Mouse (Mus musculus) myocyte (in vitro differentiated cells): ENCODE results near the gene Ak1. TPM values are rescaled to one million over a fixed set of nuclear protein-coding genes. Genes with fewer than 3 reads are reported as not detected.

Experiments
- H3K27me3 ChIP-seq: one replicate; pipeline ENCODE4 v1.6.1; 2011; ENCODE audit not compliant: control insufficient read depth, insufficient read depth, insufficient read length
- H3K36me3 ChIP-seq: one replicate; pipeline ENCODE4 v1.6.1; 2011; ENCODE audit not compliant: control insufficient read depth, insufficient read depth
- H3K4me2 ChIP-seq: one replicate; pipeline ENCODE4 v1.6.1; 2011; ENCODE audit warnings: low read depth, control low read depth
- H3K4me3 ChIP-seq: one replicate; pipeline ENCODE4 v1.5.1; 2011; ENCODE audit warnings: mild to moderate bottlenecking, control low read depth, moderate library complexity
- H3K79me2 ChIP-seq: one replicate; pipeline ENCODE4 v1.6.1; 2011; ENCODE audit not compliant: control insufficient read depth, insufficient read depth
- H3ac ChIP-seq: one replicate; pipeline ENCODE4 v1.6.1; 2011; ENCODE audit not compliant: control insufficient read depth, insufficient read length
- CEBPB ChIP-seq: IDR thresholded peaks from 2 replicates; pipeline ENCODE4 v1.6.1; 2011; ENCODE audit warnings: mild to moderate bottlenecking, moderate library complexity; ENCODE audit not compliant: poor library complexity, insufficient read depth, severe bottlenecking
- E2F4 ChIP-seq: IDR thresholded peaks from one replicate; pipeline ENCODE4 v1.6.1; 2011; ENCODE audit warnings: mild to moderate bottlenecking, control low read depth, moderate library complexity; ENCODE audit not compliant: insufficient read depth
- MAX ChIP-seq: IDR thresholded peaks from one replicate; pipeline ENCODE4 v1.6.1; 2011; ENCODE audit warnings: low read depth, mild to moderate bottlenecking, control low read depth
- MYOD1 ChIP-seq, 3 experiments: IDR thresholded peaks; one replicate each; pipeline ENCODE4 v1.6.1; 2011; ENCODE audit warnings: control low read depth in 2 of 3, low read depth in 2 of 3, mild to moderate bottlenecking in 2 of 3, moderate library complexity in 1 of 3; ENCODE audit not compliant: insufficient read length in 2 of 3, control insufficient read depth in 1 of 3
- MYOG ChIP-seq, 3 experiments: IDR thresholded peaks; one replicate each; pipeline ENCODE4 v1.6.1; 2011; ENCODE audit warnings: control low read depth in 2 of 3, low read depth in 2 of 3, mild to moderate bottlenecking in 2 of 3; ENCODE audit not compliant: insufficient read length in 2 of 3, control insufficient read depth in 1 of 3, insufficient read depth in 1 of 3
- POLR2A ChIP-seq: IDR thresholded peaks from one replicate; pipeline ENCODE4 v1.6.1; 2011; ENCODE audit warnings: low read depth, mild to moderate bottlenecking, control low read depth, moderate library complexity; ENCODE audit not compliant: insufficient read length
- POLR2AphosphoS2 ChIP-seq: IDR thresholded peaks from one replicate; pipeline ENCODE4 v1.6.1; 2011; ENCODE audit warnings: low read depth, control low read depth; ENCODE audit not compliant: insufficient read length
- REST ChIP-seq: IDR thresholded peaks from one replicate; pipeline ENCODE4 v1.6.1; 2011; ENCODE audit warnings: mild to moderate bottlenecking, control low read depth, moderate library complexity; ENCODE audit not compliant: insufficient read depth, insufficient read length
- SRF ChIP-seq: IDR thresholded peaks from one replicate; pipeline ENCODE4 v1.6.1; 2011; ENCODE audit warnings: low read depth; ENCODE audit not compliant: control insufficient read depth, insufficient read length
- TCF12 ChIP-seq: IDR thresholded peaks from one replicate; pipeline ENCODE4 v1.6.1; 2011; ENCODE audit warnings: mild to moderate bottlenecking, control low read depth; ENCODE audit not compliant: poor library complexity, insufficient read depth, severe bottlenecking
- TCF3 ChIP-seq: IDR thresholded peaks from one replicate; pipeline ENCODE4 v1.6.1; 2011; ENCODE audit warnings: low read depth, control low read depth; ENCODE audit not compliant: insufficient read length
- USF1 ChIP-seq: IDR thresholded peaks from one replicate; pipeline ENCODE4 v1.6.1; 2011; ENCODE audit warnings: low read depth, mild to moderate bottlenecking, control low read depth, moderate library complexity
- polyA plus RNA-seq: library from polyadenylated mRNA; unstranded; fragments of >200 nt; fragmentation: generic; extraction: Trizol; gene quantifications from one replicate; pipeline ENCODE4 v1.2.1, GENCODE M21; 2012; ENCODE audit warnings: missing spikeins

The Ak1 gene
- polyA plus RNA-seq, 1 experiment, result 265 TPM

DNA sequence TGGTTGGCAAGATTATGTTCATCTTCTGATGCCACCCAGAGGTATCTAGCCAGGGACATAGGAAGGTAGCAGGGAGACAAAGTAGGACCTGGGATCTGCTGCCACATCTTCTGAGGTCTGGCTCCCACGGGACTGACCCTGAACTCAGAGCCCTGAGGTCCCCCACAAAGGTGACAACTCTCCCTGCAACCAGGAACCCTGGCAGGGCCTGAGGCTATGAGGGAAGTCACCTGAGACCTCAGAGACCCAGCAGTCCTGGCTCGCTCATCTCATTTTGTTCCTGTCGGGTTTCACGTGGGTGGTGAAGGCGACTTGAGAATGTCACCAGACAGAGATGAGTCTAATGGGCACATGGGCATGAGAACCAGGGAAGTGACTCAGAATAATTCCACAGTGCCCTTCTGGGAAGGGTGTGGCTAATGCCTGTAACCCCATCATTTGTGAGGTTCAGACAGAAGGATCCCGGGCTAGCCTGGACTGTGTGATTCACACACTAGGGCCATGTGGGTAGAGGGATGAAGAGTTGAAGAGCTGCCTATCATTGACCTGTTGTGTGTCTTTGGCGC, 36.3 kb upstream of the Ak1 start:
- Histone ChIP-seq H3K36me3 (no peaks in the 10 kb centered on the region), H3K27me3 (no peaks in the 10 kb centered on the region), H3K4me3 (no peak overlapping the region), H3K79me2 (peaks cover 26% of the 10 kb centered on the region), H3ac (no peak overlapping the region), H3K4me2 (no peak overlapping the region)
- TF ChIP-seq MAX (no peak), POLR2A (no peak), TCF3 (no peak), POLR2AphosphoS2 (no peak), CEBPB (no peak), SRF (no peak), TCF12 (no peak), E2F4 (no peak), USF1 (no peak)

DNA sequence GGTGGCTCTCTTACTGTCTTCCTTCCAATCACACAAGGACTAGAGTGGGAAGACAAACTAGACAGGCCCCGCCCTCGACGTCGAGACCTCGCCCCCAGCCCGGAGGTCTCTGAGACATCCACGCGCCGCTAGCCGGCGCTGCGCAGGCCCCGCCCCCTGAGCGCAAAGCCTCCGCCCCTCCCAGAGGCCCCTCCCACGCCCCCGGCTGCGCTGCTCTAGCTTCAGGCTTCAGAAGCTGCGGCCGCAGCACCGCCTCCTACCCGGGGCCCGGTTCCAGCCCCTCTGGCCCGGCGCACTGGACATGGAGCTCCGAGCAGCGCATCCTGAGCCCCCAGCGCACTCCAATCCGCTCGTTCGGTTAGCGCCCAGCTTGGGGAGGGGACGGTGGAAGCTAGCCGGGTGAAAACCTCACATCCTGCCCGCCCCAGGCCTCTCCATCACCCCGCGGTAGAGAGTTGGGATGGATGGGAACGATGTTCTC, 34.6 kb upstream of the Ak1 start, which contains the start of gene St6galnac4:
St6galnac4 (plus strand) TSS at position 225 of the 481 bp plus-strand sequence.
- Histone ChIP-seq H3K4me3 (peak within 1 kb of the TSS; percentile 84), H3ac (peak within 1 kb of the TSS; percentile 13), H3K27me3 (no peaks in the 10 kb centered on the region), H3K36me3 (no peaks in the 10 kb centered on the region), H3K4me2 (peak within 1 kb of the TSS; percentile 90), H3K79me2 (peaks cover 27% of the 10 kb centered on the region)
- TF ChIP-seq MAX (no peak), REST (no peak), MYOD1 (IDR thresholded peaks at IDR 0.05; ENCODE audit: control insufficient read depth in 1 of 3, insufficient read length in 2 of 3, low read depth in 2 of 3) (no peak), MYOG (IDR thresholded peaks at IDR 0.05; ENCODE audit: control insufficient read depth in 1 of 3, insufficient read depth in 1 of 3, insufficient read length in 2 of 3, low read depth in 2 of 3) (peak in 1 of 3 experiments; percentile 27), POLR2A (peak; percentile 79), TCF12 (no peak), SRF (no peak), TCF3 (no peak), USF1 (no peak), CEBPB (no peak), E2F4 (no peak), POLR2AphosphoS2 (peak; percentile 83)

DNA sequence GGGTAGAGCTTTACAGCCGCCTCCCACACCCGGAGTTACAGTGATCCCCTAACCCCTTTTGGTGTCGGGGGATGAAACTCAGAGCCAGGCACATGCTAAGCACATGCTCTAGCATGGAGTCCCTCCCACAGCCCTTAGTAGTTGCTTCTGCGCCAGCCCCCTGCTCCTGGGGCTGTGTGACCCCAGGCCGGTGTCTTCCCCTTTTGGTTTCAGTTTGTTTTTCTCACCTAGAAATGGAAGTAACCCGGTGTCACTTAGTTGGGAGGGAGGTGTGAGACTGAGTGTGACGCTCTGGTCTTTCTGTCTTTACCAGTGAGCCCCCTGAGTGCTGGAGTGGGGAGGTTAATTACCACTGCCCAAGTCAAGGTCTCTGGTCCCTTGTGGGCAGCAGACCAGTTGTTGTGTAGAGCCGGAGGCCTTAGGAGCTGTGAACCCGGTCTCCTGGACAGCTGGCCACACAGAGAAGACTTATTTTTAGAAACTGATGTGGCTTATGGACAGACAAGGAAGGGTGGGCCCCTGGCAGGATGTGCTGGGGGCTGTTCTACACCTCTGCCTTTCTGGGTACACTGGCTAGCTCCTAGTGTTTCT, 33.7 kb upstream of the Ak1 start:
- Histone ChIP-seq H3K27me3 (no peaks in the 10 kb centered on the region), H3K36me3 (no peaks in the 10 kb centered on the region), H3K79me2 (peaks cover 27% of the 10 kb centered on the region), H3K4me3 (peak overlapping the region; percentile 84), H3K4me2 (peak overlapping the region; percentile 90), H3ac (peak overlapping the region; percentile 13)
- no peak for TF ChIP-seq USF1
- TF ChIP-seq MAX, result no peak
- TF ChIP-seq POLR2AphosphoS2, result no peak
- TF ChIP-seq REST, result no peak
- no peak for TF ChIP-seq CEBPB
- TF ChIP-seq E2F4, result no peak
- TF ChIP-seq POLR2A, result peak; percentile 49
- TF ChIP-seq MYOG (IDR thresholded peaks at IDR 0.05; ENCODE audit: control insufficient read depth in 1 of 3, insufficient read depth in 1 of 3, insufficient read length in 2 of 3, low read depth in 2 of 3), result peak; percentile 43 to 86 (median 84)
- TF ChIP-seq TCF3, result no peak
- peak; percentile 47 for TF ChIP-seq TCF12
- TF ChIP-seq MYOD1 (IDR thresholded peaks at IDR 0.05; ENCODE audit: control insufficient read depth in 1 of 3, insufficient read length in 2 of 3, low read depth in 2 of 3), result peak in 2 of 3 experiments; percentile 53 to 77

DNA sequence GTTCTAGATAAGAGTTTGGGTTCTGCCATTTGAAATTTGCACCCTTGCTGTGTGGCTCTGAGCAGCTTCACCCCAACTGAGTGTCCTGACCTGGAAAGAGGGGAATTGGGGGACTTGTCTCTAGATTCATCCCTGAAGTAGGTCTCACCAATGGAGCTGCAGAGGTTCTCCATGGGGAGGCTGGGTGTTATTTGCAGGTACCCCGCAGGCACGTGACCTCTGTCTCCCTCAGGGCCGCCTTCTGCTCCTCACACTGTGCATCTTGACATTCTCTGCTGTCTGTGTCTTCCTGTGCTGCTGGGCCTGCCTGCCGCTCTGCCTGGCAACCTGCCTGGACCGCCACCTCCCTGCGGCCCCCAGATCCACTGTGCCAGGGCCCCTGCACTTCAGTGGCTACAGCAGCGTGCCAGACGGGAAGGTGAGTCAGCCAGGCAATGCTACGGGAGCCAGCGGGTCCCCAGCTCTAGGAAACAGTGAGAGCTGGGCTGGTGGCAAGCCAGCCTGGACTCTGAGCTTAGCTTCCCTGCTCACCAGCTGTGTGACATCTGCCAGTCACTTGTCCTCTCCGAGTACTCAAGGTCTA, 32.3 kb upstream of the Ak1 start:
- H3ac ChIP-seq, result no peak overlapping the region
- peak overlapping the region; percentile 90 for H3K4me2 ChIP-seq
- H3K27me3 ChIP-seq, result no peaks in the 10 kb centered on the region
- peak in 1 of 3 experiments; percentile 16 for TF ChIP-seq MYOD1 (IDR thresholded peaks at IDR 0.05; ENCODE audit: control insufficient read depth in 1 of 3, insufficient read length in 2 of 3, low read depth in 2 of 3)
- TF ChIP-seq POLR2A, result peak; percentile 29
- no peak for TF ChIP-seq SRF
- peak; percentile 52 for TF ChIP-seq USF1
- H3K79me2 ChIP-seq, result peaks cover 31% of the 10 kb centered on the region
- H3K4me3 ChIP-seq, result peak overlapping the region; percentile 84
- H3K36me3 ChIP-seq, result peaks cover 6% of the 10 kb centered on the region

DNA sequence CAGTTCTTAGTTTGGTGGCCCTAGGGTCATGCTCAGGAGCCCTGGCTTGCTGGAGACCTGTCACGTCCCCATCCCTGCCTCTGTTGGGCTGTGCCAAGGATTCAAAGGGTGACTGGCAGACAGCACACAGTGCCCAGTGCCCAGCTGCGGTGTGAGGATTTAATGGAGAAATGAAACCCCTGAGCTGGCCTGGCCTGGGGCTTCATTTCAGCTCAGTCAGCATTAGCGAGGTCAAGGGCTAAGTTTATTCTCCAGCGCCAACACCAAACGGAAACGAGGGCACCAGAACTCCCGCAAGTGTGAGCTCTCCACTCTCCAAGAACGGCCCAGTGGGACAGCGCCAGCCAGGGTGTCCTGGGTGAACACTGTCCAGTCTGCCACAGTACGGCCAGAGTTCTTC, 31.3 kb upstream of the Ak1 start:
- peaks cover 31% of the 10 kb centered on the region for H3K79me2 ChIP-seq
- no peak for TF ChIP-seq E2F4
- TF ChIP-seq POLR2A, result no peak
- TF ChIP-seq POLR2AphosphoS2, result no peak
- TF ChIP-seq TCF12, result no peak
- TF ChIP-seq CEBPB, result no peak
- no peak for TF ChIP-seq MAX
- no peak for TF ChIP-seq SRF
- H3ac ChIP-seq, result no peak overlapping the region
- peak overlapping the region; percentile 90 for H3K4me2 ChIP-seq
- peaks cover 15% of the 10 kb centered on the region for H3K36me3 ChIP-seq
- H3K4me3 ChIP-seq, result peak overlapping the region; percentile 84
- H3K27me3 ChIP-seq, result no peaks in the 10 kb centered on the region
